Mouse (Mus musculus) mesoderm, embryonic 11.5 days (tissue): ENCODE data around the gene Mthfsd.

Source experiments
- DNase-seq: peaks from one replicate; pipeline ENCODE4 v3.0.0-alpha.2; 2012; ENCODE audit warnings: low read depth, low spot score

Gene Mthfsd

DNA sequence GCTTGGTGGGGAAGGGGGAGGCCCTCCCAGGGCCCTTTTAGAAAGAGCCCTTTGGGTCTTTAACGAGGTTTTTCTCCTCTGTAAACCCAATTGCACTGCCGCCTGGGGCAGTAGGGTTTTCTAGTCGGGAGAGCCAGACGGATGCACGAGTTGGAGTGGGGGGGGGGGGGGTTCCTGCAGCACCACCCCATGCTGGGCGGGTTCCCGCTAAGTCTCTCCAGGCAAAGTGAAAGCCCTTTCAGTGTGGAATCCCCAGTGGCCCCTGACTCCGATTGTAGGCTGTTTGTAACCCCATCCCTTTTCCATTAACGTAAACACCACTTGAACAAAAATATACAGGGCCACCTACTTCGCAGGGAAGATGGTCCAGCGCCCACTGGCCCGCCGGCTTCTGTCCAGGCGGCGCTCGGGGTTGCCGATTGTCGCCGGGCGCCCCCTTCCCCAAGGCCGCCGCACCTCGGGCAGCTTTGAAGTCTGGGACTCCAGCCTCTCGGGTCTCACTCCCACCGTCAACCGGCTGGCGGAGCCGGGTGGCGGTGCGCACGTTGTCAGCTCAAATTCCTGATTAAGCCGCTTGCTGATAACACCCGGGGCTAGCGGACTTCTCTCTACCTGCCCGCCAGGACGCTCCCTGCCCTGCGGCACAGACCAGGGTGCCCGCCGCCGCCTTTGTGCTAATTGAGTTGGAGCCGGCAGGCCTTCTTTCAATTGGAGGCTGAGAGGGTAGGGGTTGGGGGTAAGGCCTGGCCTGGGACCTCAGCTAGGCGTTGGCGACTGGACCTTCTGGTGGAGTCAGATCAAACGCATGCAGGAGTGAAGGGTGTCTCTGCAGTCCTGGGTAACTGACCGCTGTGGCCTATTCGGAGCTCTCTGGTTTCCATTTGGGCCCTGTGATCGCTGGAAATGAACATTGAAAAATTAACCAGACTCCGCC lies 34.8 kb downstream of the Mthfsd start:
- DNase-seq = no peak

DNA sequence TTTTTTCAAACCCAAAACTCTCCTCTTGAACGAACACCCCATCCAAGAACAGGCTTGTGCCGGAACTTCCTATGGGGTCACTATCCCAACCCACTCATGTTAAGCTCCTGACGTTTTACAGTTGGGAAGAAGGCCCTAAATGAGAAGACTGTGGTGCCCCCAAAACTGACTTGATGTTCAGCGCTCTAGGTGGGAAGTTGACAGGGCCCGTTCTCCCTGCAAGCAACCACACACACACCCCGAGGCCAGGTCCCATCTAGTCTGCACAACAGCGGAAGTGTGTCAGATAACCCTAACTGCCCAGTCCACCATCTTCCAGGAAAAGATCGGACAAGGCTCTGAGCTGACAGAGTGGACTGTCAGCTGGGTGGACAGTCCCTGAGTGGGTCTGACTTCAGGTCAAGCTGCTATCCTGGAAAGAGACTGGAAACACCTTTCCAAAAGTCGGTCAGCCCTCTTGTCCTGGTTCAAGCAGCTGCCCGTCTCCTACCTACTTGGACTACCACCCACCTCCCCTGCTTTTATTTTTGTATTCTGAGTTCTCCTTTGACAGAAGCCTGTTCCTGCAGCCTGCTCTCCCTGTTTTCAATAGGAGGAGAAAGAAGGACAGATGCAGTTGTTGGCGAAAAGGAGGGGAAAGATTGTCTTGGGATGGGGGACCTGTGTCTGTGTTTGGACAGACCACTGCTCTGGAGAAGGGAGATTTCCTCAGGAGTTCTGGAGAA lies 35.6 kb downstream of the Mthfsd start:
- DNase-seq = no peak

DNA sequence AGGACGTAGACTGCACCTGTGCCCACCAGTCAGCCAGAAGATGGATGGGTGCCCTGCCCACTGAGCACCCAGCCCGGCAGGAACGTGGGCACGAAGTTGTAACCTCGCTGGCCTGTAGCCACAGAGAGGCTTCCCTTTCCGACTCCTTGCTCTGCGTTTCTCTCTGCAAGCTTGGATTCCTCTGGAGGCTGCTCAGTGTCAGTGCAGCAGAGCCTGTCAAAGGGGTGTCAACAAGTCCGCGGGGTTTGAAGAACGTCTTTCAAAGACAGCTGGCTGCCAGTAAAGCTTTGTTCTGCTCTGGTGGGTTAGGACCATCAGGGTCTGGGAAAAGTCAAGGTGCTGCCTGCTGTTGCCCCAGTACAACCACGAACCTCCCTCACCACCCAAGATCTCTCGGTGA lies 36.7 kb downstream of the Mthfsd start:
- DNase-seq = no peak

DNA sequence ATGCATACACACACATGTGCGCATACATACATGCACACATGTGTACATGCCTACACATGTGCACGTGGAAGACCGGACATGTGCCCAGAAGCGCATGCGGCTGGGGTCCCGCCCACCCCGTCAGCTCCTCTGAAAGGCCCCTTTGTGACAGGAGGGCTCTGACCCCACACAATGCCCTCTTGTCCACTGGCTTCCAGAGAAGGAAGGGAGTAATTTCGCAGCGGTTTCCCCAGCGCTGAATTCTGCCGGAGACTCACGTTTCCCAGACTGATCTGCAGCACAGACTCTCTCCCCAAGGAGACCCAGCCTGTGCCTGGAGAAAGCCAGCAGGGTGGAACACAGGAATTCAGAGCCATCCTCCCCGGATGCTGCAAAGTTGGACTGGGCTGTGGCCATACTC lies 44.5 kb downstream of the Mthfsd start:
- no peak for DNase-seq

DNA sequence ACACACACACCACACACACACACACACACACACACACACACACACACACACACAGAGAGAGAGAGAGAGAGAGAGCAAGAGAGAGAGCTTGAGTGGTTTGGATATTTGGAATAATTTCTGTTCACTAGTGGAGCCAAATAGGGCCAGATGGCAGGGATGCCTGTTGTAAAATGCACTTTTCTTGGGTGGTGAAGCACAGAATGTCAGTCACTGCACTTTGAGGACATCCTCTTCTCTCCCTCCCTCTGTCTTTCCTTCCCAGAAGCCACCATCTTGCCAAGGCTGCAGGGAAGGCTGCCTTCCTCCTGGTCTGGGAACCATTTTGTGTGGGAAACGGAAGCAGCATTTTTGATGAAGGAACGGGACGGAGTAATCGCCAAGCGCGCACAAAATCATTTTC lies 45.7 kb downstream of the Mthfsd start:
- DNase-seq = no peak

DNA sequence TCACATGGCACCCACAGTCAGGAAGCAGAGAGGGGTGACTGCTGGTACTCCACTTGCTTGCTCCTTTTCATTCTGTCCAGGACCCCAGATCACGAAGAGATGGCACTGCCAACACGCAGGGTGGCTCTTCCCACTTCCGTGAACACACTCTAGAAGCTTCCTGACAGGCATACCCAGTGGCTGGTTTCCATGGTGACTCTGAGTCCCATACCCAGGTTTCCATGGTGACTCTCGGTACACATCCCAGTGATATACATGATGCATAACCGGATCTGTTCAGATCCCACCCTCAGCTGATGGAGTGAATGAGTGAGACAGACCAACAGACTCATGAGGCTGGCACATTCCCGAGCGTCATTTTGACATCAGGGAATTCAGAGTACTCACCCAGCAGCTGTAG lies 49.1 kb downstream of the Mthfsd start:
- no peak for DNase-seq

DNA sequence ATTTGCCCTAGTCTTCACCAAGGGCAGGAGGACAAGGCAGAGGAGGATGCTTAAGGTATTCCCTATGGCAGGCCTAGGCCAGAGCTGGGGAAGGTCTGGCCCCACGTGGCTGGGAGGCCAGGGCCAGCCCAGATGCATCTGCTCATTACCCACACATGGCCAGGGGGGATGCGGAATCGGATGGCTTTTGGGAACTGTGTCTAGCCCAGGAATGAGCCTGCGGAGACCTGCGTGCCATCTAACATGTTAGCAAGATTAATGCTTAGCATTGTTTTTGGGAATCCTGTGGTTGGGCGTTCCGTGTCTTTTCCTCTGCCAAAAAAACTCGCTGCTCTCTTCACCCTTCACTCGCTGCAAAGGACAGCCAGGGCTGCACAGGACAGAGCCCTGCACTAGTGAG lies 50.1 kb downstream of the Mthfsd start:
- no peak for DNase-seq

DNA sequence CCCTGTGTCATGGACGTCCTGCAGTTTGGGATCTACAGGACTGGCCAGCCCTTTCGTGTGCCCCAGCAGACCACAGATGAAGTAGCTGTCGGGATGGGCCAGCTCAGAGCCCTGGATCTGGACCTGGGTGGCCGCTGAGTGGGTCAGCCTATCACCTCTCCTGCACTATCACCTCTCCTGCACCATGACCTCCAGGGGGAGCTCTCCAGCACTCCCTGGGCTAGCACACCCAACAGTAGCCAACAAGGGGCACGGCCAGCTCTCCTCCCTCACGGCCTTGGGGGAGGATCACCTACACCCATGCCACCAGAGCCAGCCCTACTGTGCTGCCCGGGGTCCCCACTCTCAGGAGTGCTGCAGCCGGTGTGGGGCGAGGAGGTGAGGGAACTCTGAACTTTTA lies 60.8 kb downstream of the Mthfsd start:
- DNase-seq = no peak

DNA sequence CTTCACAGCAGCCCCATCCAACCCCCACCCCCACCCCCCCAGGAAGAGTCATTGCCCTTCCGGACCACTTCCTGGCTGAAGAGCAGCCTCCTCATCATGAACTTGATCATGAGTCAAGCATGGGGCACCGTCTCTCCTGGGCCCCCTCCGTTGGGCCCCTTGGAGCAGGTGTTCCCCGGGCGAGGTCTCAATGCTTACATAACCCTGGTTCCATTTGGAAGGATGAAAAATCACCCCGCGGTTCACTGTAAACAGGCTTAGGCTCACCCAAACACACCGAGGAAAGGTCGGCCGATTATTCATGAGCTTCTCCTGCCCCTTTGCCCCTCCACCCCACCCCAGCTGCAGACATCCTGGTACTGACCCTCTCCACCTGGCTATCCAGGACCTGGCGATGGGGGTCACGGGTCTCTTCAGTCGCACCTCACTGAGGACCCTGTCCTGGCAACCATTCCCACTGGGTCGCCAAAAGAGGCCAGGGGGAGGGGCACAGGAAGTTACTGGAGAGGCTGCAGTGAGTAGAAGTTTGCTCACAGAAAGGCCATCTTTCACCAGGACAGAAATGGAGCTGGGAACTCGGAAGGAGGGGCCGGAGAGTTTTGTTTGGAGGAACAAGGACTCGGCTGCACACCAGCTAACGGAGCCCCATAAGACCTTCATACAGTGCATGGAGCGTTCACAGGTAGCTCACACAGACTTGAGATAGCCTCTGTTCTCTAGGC lies 64.3 kb downstream of the Mthfsd start:
- DNase-seq = no peak
